Mouse (Mus musculus) right cerebral cortex, postnatal 4 days (tissue): Measurements from ENCODE around the gene Akr1c6.
"Not testable (repeated sequence)": the region's sequence is repeated elsewhere in the genome, so short reads cannot be mapped to it uniquely, and the experiment has no call there.

Source experiments
- DNase-seq: peaks from one replicate; pipeline ENCODE4 v3.0.0-alpha.2; 2022

The Akr1c6 gene

DNA sequence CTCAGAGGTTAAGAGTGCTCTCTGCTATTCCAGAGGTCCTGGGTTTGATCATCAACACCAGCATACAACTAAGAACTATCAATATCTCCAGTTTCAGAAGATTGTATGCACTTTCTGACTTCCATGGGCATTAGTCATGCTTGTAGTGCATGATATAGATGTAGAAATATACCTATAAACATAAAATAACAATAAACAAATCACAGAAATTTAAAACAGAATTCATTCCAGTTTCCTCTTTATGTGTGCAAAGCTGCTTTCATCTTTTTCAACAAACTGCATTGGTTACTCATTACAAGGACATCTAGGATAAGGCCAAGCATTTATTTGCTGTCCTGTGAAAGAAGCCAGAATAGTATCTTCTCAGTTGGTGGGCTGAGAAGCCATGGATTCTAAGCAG is at the start of gene Akr1c6:
Akr1c6 (plus strand) TSS at position 301 of the 400 bp plus-strand sequence.
- DNase-seq = no peak

- DNase-seq = no peak
Measured at GRCm38 (mm10) chr13:4384918-4385317, 49.2 kb upstream of the Akr1c6 start.

DNA sequence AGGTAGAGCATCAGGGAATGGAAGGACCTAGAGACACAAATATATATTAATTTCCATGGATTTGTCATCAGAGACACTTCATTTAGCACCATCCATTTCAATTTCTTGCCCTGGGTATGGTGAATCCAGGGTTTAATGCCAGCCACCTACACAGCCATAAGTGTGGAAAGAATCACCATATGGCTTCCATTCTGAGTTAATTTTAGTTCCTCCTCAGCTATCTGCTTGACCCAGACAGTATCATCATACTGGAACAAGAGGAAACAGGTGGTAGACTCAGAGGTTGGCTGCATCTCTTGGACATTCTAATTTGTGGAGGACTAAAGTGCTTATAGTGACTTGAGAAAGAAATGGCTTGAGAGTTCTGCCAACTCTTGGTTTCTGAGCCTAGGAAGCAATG is 48.6 kb upstream of the Akr1c6 start:
- no peak for DNase-seq

GRCm38 (mm10) chr13:4388762-4389446 is 45.2 kb upstream of the Akr1c6 start:
- DNase-seq = no peak

GRCm38 (mm10) chr13:4400360-4400759 is 33.7 kb upstream of the Akr1c6 start:
- DNase-seq = not testable (repeated sequence)

DNA sequence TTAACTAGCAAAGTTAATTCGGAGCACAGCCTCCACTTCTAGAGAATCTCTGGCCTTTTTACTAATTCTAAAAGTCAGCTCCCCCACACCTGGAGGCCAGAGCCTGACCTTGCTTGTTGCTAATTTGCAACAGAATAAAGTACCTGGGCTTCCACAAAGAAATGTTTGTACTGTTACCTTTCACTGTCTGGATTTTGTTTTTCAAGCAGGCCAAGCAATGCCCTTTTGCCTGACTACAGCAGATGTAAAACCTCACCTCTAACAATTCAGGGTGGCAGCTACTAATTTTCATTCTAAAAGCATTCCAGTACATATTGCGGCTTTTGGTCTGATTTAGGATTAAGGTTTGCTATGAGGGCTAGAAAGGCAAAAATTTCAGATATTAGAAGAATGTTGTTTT is 33.3 kb upstream of the Akr1c6 start:
- no peak for DNase-seq

GRCm38 (mm10) chr13:4402221-4402620 is 31.9 kb upstream of the Akr1c6 start:
- no peak for DNase-seq

DNA sequence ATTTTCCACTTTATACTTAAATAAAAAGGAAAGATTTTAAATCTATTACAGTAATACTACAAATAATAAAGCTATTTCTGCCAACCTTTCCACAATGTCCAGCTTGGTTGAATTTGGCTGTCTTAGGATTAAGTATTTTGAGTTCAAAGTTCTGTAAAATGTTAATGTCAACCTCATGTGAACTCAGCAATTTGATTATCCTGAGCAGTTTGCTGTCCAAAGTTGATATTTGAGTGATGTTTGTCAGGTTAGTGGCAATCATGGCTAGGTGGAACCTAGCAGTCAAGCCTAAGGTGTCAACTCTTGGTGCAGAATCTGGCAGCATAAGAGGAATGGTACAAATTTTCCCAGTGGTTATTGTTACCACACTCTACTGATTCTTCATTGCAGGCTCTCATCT is 29.4 kb upstream of the Akr1c6 start:
- no peak for DNase-seq

DNA sequence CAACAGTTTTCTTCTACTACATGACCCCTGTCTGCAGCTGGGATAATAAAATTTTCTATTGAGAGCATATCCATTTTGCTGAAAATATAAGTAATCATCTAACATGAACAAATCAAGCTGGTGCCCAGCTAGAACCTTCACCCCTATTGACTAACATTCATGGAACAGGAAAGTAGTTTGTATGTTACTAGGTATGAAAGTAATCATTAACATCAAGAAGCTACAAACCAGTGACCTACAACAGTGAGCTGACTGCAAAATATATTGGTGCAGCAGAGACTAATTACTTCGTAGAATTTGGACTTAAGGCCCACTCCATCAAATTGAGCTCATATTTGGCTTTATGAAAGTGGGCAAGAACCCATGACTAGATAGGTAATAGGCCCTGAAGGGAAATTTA is 27.3 kb upstream of the Akr1c6 start:
- no peak for DNase-seq

GRCm38 (mm10) chr13:4428558-4428957 is 5.5 kb upstream of the Akr1c6 start:
- DNase-seq = no peak

DNA sequence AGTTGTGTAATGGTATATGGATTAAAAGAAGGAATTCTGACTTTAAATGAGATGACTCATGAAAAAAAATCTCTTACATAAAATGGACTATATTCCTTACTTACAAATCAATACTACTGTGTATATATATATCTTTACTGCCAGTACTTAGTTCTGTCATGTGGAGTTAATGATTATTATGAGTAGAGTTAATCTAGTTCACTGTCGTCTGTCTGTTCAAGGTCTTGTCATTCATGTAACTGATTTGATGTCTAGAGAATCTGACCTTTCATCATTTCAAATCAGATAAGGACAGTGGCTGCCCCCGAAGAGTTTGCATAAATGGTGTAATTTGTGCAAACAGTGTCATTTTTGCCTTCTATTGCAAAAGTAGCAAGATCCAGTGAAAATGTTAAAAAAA is 5.1 kb upstream of the Akr1c6 start:
- DNase-seq = no peak

GRCm38 (mm10) chr13:4431129-4431528 is 3.0 kb upstream of the Akr1c6 start:
- no peak for DNase-seq

DNA sequence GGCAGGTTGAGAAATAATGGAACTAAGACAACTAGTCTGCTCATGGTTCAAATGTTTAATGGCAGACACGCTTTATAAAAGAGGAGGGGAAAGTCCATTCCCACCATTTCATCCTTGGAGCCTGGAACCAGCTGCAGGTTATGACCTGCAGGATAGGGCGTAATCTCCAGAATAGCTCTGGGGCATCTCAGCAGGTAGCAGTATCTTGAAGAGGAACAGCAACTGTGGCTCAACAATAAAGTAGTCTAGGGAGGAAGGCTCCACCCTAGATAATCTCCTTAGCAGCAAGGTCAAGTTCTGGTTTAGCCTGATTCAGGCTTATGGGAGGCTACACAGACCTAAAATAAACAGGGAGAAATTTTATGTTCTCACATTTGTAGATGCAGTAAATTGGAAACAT is 31.5 kb downstream of the Akr1c6 start:
- DNase-seq = no peak

DNA sequence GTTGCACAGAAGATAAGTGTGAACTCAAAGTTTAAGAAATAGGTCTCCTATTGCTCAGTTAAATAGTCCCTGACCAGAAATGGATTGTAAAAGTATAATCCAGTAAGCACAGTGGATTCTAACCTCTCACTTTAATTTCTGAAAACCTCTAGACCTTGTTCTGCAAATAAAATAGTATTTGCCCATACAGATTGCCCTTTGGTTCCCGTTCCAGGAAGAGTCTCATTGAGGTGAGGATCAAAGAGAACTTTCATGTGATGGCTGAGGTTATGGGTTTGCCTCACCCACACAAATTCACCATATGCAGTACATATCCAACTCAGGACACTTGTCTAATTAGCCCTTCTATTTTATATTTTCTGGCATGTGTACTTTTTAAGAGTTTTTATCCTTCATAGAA is 33.8 kb downstream of the Akr1c6 start:
- no peak for DNase-seq
